Mouse (Mus musculus) frontal cortex, postnatal 14 days (tissue): ENCODE results near the gene Kat2b.
"Not testable (repeated sequence)": the region's sequence is repeated elsewhere in the genome, so short reads cannot be mapped to it uniquely, and the experiment has no call there.

ENCODE experiments used
- DNase-seq, 2 experiments: peaks; one replicate each; pipeline ENCODE4 v3.0.0; 2022; ENCODE audit warnings: low spot score in 2 of 2

Gene Kat2b

GRCm38 (mm10) chr17:53569829-53570228 is 3.2 kb downstream of the Kat2b start:
- peak in 1 of 2 experiments; percentile 16 for DNase-seq

- DNase-seq: no peak
Measured at GRCm38 (mm10) chr17:53570361-53570875, 3.8 kb downstream of the Kat2b start.

GRCm38 (mm10) chr17:53570932-53571331 is 4.3 kb downstream of the Kat2b start:
- not testable (repeated sequence) for DNase-seq

- no peak for DNase-seq
Measured at GRCm38 (mm10) chr17:53573019-53573556, 6.4 kb downstream of the Kat2b start.

GRCm38 (mm10) chr17:53577151-53577550 is 10.5 kb downstream of the Kat2b start:
- DNase-seq: no peak

- DNase-seq: no peak
Measured at GRCm38 (mm10) chr17:53577754-53578153, 11.1 kb downstream of the Kat2b start.

- DNase-seq: no peak
Measured at GRCm38 (mm10) chr17:53578249-53578648, 11.6 kb downstream of the Kat2b start.

- DNase-seq: no peak
Measured at GRCm38 (mm10) chr17:53578776-53579175, 12.1 kb downstream of the Kat2b start.

- DNase-seq: no peak
Measured at GRCm38 (mm10) chr17:53579612-53580011, 13.0 kb downstream of the Kat2b start.

- DNase-seq: no peak
Measured at GRCm38 (mm10) chr17:53580237-53580636, 13.6 kb downstream of the Kat2b start.

GRCm38 (mm10) chr17:53582026-53582585 is 15.4 kb downstream of the Kat2b start:
- DNase-seq: no peak

GRCm38 (mm10) chr17:53582805-53583204 is 16.1 kb downstream of the Kat2b start:
- no peak for DNase-seq

- DNase-seq: no peak
Measured at GRCm38 (mm10) chr17:53583846-53584579, 17.4 kb downstream of the Kat2b start.

GRCm38 (mm10) chr17:53587074-53587851 is 20.6 kb downstream of the Kat2b start:
- peak; percentile 53 to 55 for DNase-seq

GRCm38 (mm10) chr17:53588097-53588855 is 21.6 kb downstream of the Kat2b start:
- DNase-seq: no peak

GRCm38 (mm10) chr17:53590110-53590509 is 23.4 kb downstream of the Kat2b start:
- DNase-seq: no peak

GRCm38 (mm10) chr17:53591910-53592309 is 25.2 kb downstream of the Kat2b start:
- no peak for DNase-seq

GRCm38 (mm10) chr17:53594590-53594989 is 27.9 kb downstream of the Kat2b start:
- DNase-seq: no peak

- DNase-seq: no peak
Measured at GRCm38 (mm10) chr17:53595527-53595926, 28.9 kb downstream of the Kat2b start.

- peak; percentile 25 to 38 for DNase-seq
Measured at GRCm38 (mm10) chr17:53596314-53596882, 29.7 kb downstream of the Kat2b start.
